Mouse (Mus musculus): Measurements from ENCODE around the gene Krt19.

The Krt19 gene

GRCm38 (mm10) chr11:100148615-100149330, at the start of gene Krt19:
Krt19 (minus strand) TSS chr11:100148665.
- DNase-seq (ENCODE audit: low spot score) = no peak

- DNase-seq (ENCODE audit: low spot score) = no peak
Observed at GRCm38 (mm10) chr11:100192992-100193391, 44.5 kb upstream of the Krt19 start, which contains the start of gene Krt9. Krt9 (minus strand) TSS chr11:100193246.

GRCm38 (mm10) chr11:100191820-100192219, 43.4 kb upstream of the Krt19 start:
- DNase-seq (ENCODE audit: low spot score) = no peak

GRCm38 (mm10) chr11:100186736-100187135, 38.3 kb upstream of the Krt19 start:
- DNase-seq (ENCODE audit: low spot score) = no peak

GRCm38 (mm10) chr11:100181725-100182124, 33.3 kb upstream of the Krt19 start:
- DNase-seq (ENCODE audit: low spot score) = no peak

- no peak for DNase-seq (ENCODE audit: low spot score)
Observed at GRCm38 (mm10) chr11:100179260-100179659, 30.8 kb upstream of the Krt19 start.

- no peak for DNase-seq (ENCODE audit: low spot score)
Observed at GRCm38 (mm10) chr11:100178307-100178706, 29.8 kb upstream of the Krt19 start.

- DNase-seq (ENCODE audit: low spot score) = no peak
Observed at GRCm38 (mm10) chr11:100176791-100177190, 28.3 kb upstream of the Krt19 start.

GRCm38 (mm10) chr11:100168765-100169762, 20.6 kb upstream of the Krt19 start:
- DNase-seq (ENCODE audit: low spot score) = no peak

- no peak for DNase-seq (ENCODE audit: low spot score)
Observed at GRCm38 (mm10) chr11:100168071-100168470, 19.6 kb upstream of the Krt19 start.

GRCm38 (mm10) chr11:100164392-100164791, 15.9 kb upstream of the Krt19 start:
- no peak for DNase-seq (ENCODE audit: low spot score)

GRCm38 (mm10) chr11:100157908-100158477, 9.5 kb upstream of the Krt19 start:
- no peak for DNase-seq (ENCODE audit: low spot score)

GRCm38 (mm10) chr11:100157331-100157730, 8.9 kb upstream of the Krt19 start:
- DNase-seq (ENCODE audit: low spot score) = no peak

GRCm38 (mm10) chr11:100155497-100156255, 7.2 kb upstream of the Krt19 start:
- DNase-seq (ENCODE audit: low spot score) = no peak

- no peak for DNase-seq (ENCODE audit: low spot score)
Observed at GRCm38 (mm10) chr11:100147566-100148353, 705 bp downstream of the Krt19 start.

GRCm38 (mm10) chr11:100145858-100146560, 2.5 kb downstream of the Krt19 start:
- no peak for DNase-seq (ENCODE audit: low spot score)

GRCm38 (mm10) chr11:100145104-100145503, 3.4 kb downstream of the Krt19 start:
- no peak for DNase-seq (ENCODE audit: low spot score)

- no peak for DNase-seq (ENCODE audit: low spot score)
Observed at GRCm38 (mm10) chr11:100140966-100141365, 7.5 kb downstream of the Krt19 start.

- no peak for DNase-seq (ENCODE audit: low spot score)
Observed at GRCm38 (mm10) chr11:100139391-100139790, 9.1 kb downstream of the Krt19 start.

- no peak for DNase-seq (ENCODE audit: low spot score)
Observed at GRCm38 (mm10) chr11:100138809-100139208, 9.7 kb downstream of the Krt19 start.
